Mouse (Mus musculus): ENCODE measurements around the gene Grik2. TPM values are rescaled to one million over a fixed set of nuclear protein-coding genes. Genes with fewer than 3 reads are reported as not detected.

Grik2 gene
- total RNA-seq (2022): 10 to 100 TPM; 72.4 to 91.1 (median 77.2) TPM

- DNase-seq (ENCODE audit: low spot score in 2 of 2): peak; percentile 75 to 76
Measured at GRCm38 (mm10) chr10:49788381-49788906, at the start of gene Grik2. TSS of gene Grik2 (minus strand) at chr10:49788766.

- no peak for DNase-seq (ENCODE audit: low spot score in 2 of 2)
Measured at GRCm38 (mm10) chr10:49834392-49834791, 45.8 kb upstream of the Grik2 start.

GRCm38 (mm10) chr10:49807276-49807675 lies 18.7 kb upstream of the Grik2 start:
- DNase-seq (ENCODE audit: low spot score in 2 of 2): no peak

- no peak for DNase-seq (ENCODE audit: low spot score in 2 of 2)
Measured at GRCm38 (mm10) chr10:49801001-49801400, 12.4 kb upstream of the Grik2 start.

GRCm38 (mm10) chr10:49794129-49794528 lies 5.6 kb upstream of the Grik2 start:
- no peak for DNase-seq (ENCODE audit: low spot score in 2 of 2)

GRCm38 (mm10) chr10:49790326-49790725 lies 1.8 kb upstream of the Grik2 start:
- no peak for DNase-seq (ENCODE audit: low spot score in 2 of 2)

GRCm38 (mm10) chr10:49789711-49790110 lies 1.1 kb upstream of the Grik2 start:
- no peak for DNase-seq (ENCODE audit: low spot score in 2 of 2)

GRCm38 (mm10) chr10:49788914-49789313 lies 348 bp upstream of the Grik2 start:
- no peak for DNase-seq (ENCODE audit: low spot score in 2 of 2)

GRCm38 (mm10) chr10:49786630-49787029 lies 1.9 kb downstream of the Grik2 start:
- DNase-seq (ENCODE audit: low spot score in 2 of 2): no peak

- no peak for DNase-seq (ENCODE audit: low spot score in 2 of 2)
Measured at GRCm38 (mm10) chr10:49785477-49785876, 3.1 kb downstream of the Grik2 start.

GRCm38 (mm10) chr10:49784831-49785230 lies 3.7 kb downstream of the Grik2 start:
- no peak for DNase-seq (ENCODE audit: low spot score in 2 of 2)

GRCm38 (mm10) chr10:49782741-49783691 lies 5.5 kb downstream of the Grik2 start:
- DNase-seq (ENCODE audit: low spot score in 2 of 2): peak in 1 of 2 experiments; percentile 61

GRCm38 (mm10) chr10:49782061-49782460 lies 6.5 kb downstream of the Grik2 start:
- DNase-seq (ENCODE audit: low spot score in 2 of 2): no peak

- peak; percentile 30 to 57 for DNase-seq (ENCODE audit: low spot score in 2 of 2)
Measured at GRCm38 (mm10) chr10:49780430-49780829, 8.1 kb downstream of the Grik2 start.

GRCm38 (mm10) chr10:49768897-49769296 lies 19.7 kb downstream of the Grik2 start:
- DNase-seq (ENCODE audit: low spot score in 2 of 2): no peak

GRCm38 (mm10) chr10:49767556-49767955 lies 21.0 kb downstream of the Grik2 start:
- DNase-seq (ENCODE audit: low spot score in 2 of 2): no peak

GRCm38 (mm10) chr10:49762607-49763006 lies 26.0 kb downstream of the Grik2 start:
- DNase-seq (ENCODE audit: low spot score in 2 of 2): no peak

- no peak for DNase-seq (ENCODE audit: low spot score in 2 of 2)
Measured at GRCm38 (mm10) chr10:49751769-49752168, 36.8 kb downstream of the Grik2 start.

GRCm38 (mm10) chr10:49731841-49732240 lies 56.7 kb downstream of the Grik2 start:
- no peak for DNase-seq (ENCODE audit: low spot score in 2 of 2)

GRCm38 (mm10) chr10:49723706-49724105 lies 64.9 kb downstream of the Grik2 start:
- DNase-seq (ENCODE audit: low spot score in 2 of 2): no peak

- no peak for DNase-seq (ENCODE audit: low spot score in 2 of 2)
Measured at GRCm38 (mm10) chr10:49716856-49717255, 71.7 kb downstream of the Grik2 start.

GRCm38 (mm10) chr10:49709748-49710147 lies 78.8 kb downstream of the Grik2 start:
- no peak for DNase-seq (ENCODE audit: low spot score in 2 of 2)

GRCm38 (mm10) chr10:49704446-49704845 lies 84.1 kb downstream of the Grik2 start:
- no peak for DNase-seq (ENCODE audit: low spot score in 2 of 2)
